Mouse (Mus musculus) brain, embryonic 14.5 days (tissue): ENCODE data around the gene Gm3045. TPM values are rescaled to one million over a fixed set of nuclear protein-coding genes. Genes with fewer than 3 reads are reported as not detected.

Source experiments
- DNase-seq: peaks from one replicate; pipeline ENCODE4 v3.0.0-alpha.2; 2011; ENCODE audit warnings: low read depth
- CTCF ChIP-seq: fragments of 200-500 bp; IDR thresholded peaks from 2 replicates; pipeline ENCODE4 v1.5.1; 2012; ENCODE audit warnings: inconsistent platforms, mild to moderate bottlenecking, moderate library complexity, borderline replicate concordance; ENCODE audit not compliant: insufficient read depth, insufficient read length; ENCODE audit errors: extremely low read depth
- POLR2A ChIP-seq: fragments of 200-500 bp; IDR thresholded peaks from 2 replicates; pipeline ENCODE4 v1.6.1; 2012; ENCODE audit warnings: mild to moderate bottlenecking, inconsistent platforms, borderline replicate concordance; ENCODE audit not compliant: poor library complexity, insufficient read depth, insufficient read length, severe bottlenecking; ENCODE audit errors: extremely low read depth
- polyA plus RNA-seq: library from polyadenylated mRNA; depleted of rRNA; stranded (reverse); fragments of >200 nt; gene quantifications from 2 replicates; pipeline ENCODE4 v1.2.3, GENCODE M21; 2012; rRNA removed

The Gm3045 gene
- polyA plus RNA-seq, 1 experiment = not detected

GRCm38 (mm10) chr13:56476790-56477189 is 50.4 kb downstream of the Gm3045 start:
- no peak for DNase-seq

GRCm38 (mm10) chr13:56477271-56477670 is 50.9 kb downstream of the Gm3045 start:
- TF ChIP-seq POLR2A = no peak
- TF ChIP-seq CTCF = no peak
- peak; percentile 76 for DNase-seq

More at GRCm38 (mm10) chr13:56476790-56477189, 50.4 kb downstream of the Gm3045 start:
- TF ChIP-seq CTCF (no peak), POLR2A (no peak)

- no peak for DNase-seq
- TF ChIP-seq POLR2A (no peak), CTCF (0 out of 2 replicates have a peak, but pooled peaks have one; percentile 1)
These were observed 51.6 kb downstream of the Gm3045 start for GRCm38 (mm10) chr13:56478027-56478426.

GRCm38 (mm10) chr13:56482146-56482545 is 55.8 kb downstream of the Gm3045 start, which contains the start of gene Il9:
Gene Il9, minus strand, starts transcription at chr13:56482246.
- no peak for TF ChIP-seq CTCF
- no peak for TF ChIP-seq POLR2A
- no peak for DNase-seq

Other genes starting within 250 kb of the Gm3045 start
- gene Tifab, start 247.7 kb upstream of the Gm3045 start, polyA plus RNA-seq = 0.37 and 0.70 TPM in 2 replicates
- gene Neurog1, start 174.4 kb upstream of the Gm3045 start, polyA plus RNA-seq = 10.1 and 17.1 TPM in 2 replicates
- gene Cxcl14, start 130.0 kb upstream of the Gm3045 start, polyA plus RNA-seq = 30.1 and 35.9 TPM in 2 replicates
- 0.13 and 0.27 TPM in 2 replicates for gene Slc25a48, start 11.8 kb downstream of the Gm3045 start, polyA plus RNA-seq
- gene Il9, start 55.7 kb downstream of the Gm3045 start, polyA plus RNA-seq = not detected in 2 replicates
- 3.8 and 4.0 TPM in 2 replicates for gene Fbxl21, start 95.9 kb downstream of the Gm3045 start, polyA plus RNA-seq
- gene Lect2, start 121.9 kb downstream of the Gm3045 start, polyA plus RNA-seq = 0.14 TPM in 1 of 2 replicates, not detected in the other
- gene Tgfbi, start 182.9 kb downstream of the Gm3045 start, polyA plus RNA-seq = 4.1 and 7.0 TPM in 2 replicates